Mouse (Mus musculus) liver, adult (tissue): ENCODE results near the gene C1qtnf2.

Experiments
- GATA4 ChIP-seq: IDR thresholded peaks from 2 replicates; pipeline ENCODE4 v1.6.1; 2014; ENCODE audit warnings: mild to moderate bottlenecking, low read length; ENCODE audit not compliant: insufficient replicate concordance

Gene C1qtnf2

GRCm38 (mm10) chr11:43473115-43473514, 961 bp upstream of the C1qtnf2 start:
- TF ChIP-seq GATA4: no peak

GRCm38 (mm10) chr11:43473635-43474224, 346 bp upstream of the C1qtnf2 start:
- TF ChIP-seq GATA4: no peak

DNA sequence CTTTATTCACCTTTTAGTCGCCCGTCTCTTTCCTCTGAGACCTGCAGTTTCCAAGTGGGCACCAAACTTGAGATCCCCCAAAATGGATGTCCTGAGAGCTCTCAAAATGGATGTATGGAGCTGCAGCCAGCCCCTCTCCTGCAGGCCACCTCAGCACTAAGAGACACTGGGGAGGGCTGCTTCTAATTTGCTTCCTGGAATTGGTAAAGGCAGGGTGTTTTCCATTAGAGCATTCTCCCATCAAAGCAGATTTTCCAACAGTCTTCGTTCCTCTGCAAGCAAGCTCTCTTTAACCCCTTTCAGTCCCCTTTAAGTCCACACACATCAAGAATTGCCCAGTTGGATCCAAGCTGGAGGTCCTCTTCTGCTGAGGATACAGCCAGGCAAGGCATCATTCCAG, 5.3 kb downstream of the C1qtnf2 start:
- TF ChIP-seq GATA4: no peak

DNA sequence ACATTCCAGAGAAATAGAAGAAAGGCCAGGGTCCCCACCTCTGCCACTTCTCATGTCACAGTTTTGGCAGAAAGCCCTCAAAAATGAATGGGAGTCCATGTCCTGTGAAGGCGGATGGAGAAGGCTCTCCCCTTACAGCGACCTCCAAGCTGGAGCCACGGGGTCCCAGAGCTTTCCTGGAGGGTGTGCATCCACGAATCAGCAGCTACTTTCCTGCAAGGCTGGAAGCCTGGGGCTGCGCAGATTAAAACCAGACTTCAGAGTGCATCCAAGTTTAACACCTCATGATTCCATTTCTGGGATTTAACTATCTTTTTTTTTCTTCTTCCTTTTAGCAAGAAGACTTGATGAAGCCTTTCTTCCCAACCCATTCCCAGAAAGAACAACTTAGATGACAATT, 6.5 kb downstream of the C1qtnf2 start:
- TF ChIP-seq GATA4: no peak

DNA sequence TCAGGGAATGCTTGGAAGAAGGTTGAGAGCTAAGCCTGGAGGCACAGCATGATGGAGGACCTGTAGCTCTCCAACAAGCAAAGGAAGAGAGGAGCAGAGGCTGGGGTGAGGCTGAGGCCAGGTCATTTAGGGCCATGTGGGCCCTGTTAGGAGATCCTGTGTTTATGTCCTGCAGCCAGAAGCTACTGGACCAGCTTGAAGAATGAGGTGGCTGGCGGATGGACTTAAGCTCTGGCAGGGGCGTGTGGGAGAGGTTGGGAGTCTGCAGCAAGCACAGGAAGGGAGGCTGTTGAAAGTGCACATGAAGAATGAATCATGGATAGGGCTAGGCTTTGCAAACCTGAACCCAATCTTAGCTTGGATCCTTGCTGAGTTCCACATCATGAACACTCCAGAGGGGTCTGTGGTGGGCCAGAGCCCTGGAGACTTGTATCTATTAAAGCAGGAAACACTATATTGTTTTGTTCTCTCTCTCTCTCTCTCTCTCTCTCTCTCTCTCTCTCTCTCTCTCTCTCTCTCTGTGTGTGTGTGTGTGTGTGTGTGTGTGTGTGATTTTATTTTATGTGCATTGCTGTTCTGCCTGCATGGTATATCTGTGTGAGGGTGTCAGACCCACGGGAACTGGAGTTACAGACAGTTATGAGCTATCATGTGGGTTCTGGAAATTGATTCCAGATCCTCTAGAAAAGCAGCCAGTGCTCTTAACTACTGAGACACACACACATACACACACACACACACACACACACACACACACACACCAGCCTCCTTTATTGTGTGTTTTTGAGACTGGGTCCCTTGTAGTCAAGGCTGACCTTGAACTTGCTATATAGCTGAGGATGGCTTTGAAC, 7.8 kb downstream of the C1qtnf2 start:
- TF ChIP-seq GATA4: no peak

- TF ChIP-seq GATA4: no peak
Measured at GRCm38 (mm10) chr11:43483122-43483792, 9.2 kb downstream of the C1qtnf2 start.

GRCm38 (mm10) chr11:43484057-43484456, 10.0 kb downstream of the C1qtnf2 start:
- no peak for TF ChIP-seq GATA4

DNA sequence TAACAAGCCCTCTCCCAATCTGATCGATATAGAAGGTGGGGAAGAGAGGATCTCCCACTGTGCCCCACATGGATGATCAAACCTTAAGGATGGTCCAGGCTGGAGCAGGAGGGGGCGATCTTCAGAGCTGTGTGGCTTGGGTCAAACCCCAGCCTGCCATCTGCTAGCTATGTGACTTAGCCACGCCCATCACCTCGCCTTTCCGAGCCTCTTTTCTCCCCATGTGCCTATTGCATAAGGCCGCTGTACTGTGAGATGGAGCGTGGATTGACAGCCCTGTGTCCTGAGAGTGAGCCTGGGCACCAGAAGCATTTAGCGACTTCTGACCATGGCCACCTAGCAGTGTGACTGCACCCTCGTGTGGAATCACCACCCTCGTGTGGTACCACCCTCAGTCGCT, 10.6 kb downstream of the C1qtnf2 start:
- TF ChIP-seq GATA4: no peak

DNA sequence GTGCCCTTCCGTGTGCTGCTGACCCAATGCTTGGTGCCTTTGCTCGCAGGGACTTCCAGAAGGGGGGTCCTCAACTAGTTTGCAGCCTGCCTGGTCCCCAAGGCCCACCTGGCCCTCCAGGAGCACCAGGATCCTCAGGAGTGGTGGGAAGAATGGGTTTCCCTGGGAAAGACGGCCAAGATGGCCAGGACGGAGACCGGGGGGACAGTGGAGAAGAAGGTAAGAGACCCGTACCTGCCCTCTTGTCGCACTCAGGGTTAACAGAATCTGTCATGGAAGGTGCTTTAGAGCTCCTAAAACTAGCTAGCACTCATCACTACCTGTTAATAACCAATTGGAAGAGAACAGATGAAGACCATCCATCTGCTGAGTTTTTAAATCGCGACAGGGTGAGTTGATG, 11.8 kb downstream of the C1qtnf2 start:
- no peak for TF ChIP-seq GATA4

DNA sequence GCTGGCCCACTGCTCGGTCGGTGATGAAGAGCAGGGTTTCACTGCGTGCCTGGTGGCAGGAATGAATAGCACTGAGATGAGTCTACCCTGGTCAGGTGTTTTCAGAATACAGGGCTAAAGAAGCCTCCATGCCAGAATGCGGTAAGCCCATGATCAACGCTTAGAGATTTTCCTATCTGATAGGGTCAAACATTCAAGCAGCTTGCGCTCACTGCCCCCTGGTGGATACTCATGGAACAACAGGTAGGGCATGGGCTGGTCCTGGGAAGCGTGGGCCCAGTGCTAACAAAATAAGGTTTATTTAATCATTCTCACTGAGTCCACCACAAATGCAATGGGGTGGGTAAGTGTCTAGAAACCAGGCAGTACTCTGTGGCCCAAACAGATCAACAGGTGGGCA, 18.6 kb downstream of the C1qtnf2 start:
- peak; percentile 57; the same call in 1 of the 2 replicates for TF ChIP-seq GATA4

DNA sequence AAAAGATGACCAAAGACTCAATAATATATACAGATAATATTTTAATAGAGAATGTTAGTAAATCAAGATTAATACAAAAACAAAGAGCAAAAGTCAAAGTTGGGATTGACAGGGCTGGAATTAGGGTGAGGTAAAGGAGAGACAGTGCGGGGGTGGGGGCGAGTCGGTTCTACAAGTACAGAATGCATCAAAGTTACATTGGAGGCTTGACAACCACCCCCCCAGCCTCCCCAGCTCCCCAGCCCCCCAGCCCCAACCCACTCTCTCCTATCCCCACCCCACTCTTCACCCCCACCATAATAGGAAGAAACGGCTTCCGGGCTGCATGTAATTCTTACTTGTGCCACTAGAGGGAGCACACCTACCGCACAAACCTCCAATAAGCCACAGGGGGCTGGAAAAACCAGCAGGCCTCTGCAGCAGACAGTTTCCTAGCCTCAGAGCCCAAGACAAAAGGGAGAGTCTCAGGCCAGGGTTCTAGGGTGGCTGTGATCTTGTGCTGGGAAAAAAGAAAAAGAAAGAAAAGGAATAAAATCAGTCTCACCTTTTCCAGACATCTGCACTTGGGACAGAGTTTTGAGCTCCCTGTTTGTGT, 19.8 kb downstream of the C1qtnf2 start:
- no peak for TF ChIP-seq GATA4

GRCm38 (mm10) chr11:43495037-43495436, 21.0 kb downstream of the C1qtnf2 start:
- no peak for TF ChIP-seq GATA4

- TF ChIP-seq GATA4: no peak
Measured at GRCm38 (mm10) chr11:43495532-43495931, 21.5 kb downstream of the C1qtnf2 start.

DNA sequence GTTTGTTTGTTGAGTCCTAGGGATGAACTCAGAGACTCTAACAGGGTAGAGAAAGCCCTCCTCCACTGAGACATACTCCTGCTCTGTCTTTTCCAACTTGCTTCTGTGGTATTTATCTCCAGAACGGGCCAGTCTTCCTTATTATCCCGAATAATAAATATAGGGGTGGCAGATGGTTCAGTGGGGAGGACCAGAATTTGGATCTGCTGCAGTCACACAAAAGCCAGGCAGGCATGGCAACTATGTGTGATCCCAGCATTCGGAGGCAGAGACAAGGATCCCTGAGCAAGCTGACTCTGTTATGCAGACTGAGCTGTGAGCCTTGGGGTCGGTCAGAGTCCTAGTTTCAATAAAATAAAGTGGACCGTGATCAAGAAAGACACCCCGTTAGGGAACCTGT, 27.2 kb downstream of the C1qtnf2 start:
- no peak for TF ChIP-seq GATA4

DNA sequence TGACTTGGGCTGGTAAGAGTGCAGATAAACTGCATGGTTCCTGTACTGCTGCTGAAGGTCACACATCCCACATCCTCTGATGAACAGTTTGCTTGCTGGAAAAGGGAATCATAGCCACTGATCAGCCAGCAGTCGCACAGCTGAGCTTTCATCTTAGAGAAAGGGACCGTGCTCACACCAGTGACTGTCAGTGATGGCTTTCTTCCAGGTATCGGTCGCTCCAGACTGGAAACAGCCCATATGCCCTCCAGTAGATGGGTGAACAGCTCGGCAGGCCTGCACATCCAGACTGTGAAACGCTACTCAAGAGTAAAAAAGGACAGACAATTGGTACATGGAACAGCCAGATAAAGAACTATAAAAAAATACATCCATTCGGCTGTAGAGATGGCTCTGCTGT, 31.1 kb downstream of the C1qtnf2 start:
- TF ChIP-seq GATA4: no peak

- no peak for TF ChIP-seq GATA4
Measured at GRCm38 (mm10) chr11:43507976-43508375, 33.9 kb downstream of the C1qtnf2 start.
